Mouse (Mus musculus) lung, adult 2 months (tissue): ENCODE data around the gene Fasn.
"Not testable (repeated sequence)": the region's sequence is repeated elsewhere in the genome, so short reads cannot be mapped to it uniquely, and the experiment has no call there.

ENCODE experiments used
- CTCF ChIP-seq: fragments of 200-500 bp; IDR thresholded peaks from 2 replicates; pipeline ENCODE4 v1.5.1; 2011; ENCODE audit warnings: mild to moderate bottlenecking, low read length, control low read depth; ENCODE audit not compliant: insufficient read depth
- POLR2A ChIP-seq: fragments of 200-500 bp; IDR thresholded peaks from 2 replicates; pipeline ENCODE4 v1.6.1; 2011; ENCODE audit warnings: low read depth, mild to moderate bottlenecking, control low read depth, low read length, borderline replicate concordance; ENCODE audit errors: extremely low read depth

GRCm38 (mm10) chr11:120767023-120767422 is 57.3 kb downstream of the Fasn start:
- TF ChIP-seq CTCF, POLR2A: not testable (repeated sequence)
